Mouse (Mus musculus): ENCODE results near the gene Klhl5.

DNA sequence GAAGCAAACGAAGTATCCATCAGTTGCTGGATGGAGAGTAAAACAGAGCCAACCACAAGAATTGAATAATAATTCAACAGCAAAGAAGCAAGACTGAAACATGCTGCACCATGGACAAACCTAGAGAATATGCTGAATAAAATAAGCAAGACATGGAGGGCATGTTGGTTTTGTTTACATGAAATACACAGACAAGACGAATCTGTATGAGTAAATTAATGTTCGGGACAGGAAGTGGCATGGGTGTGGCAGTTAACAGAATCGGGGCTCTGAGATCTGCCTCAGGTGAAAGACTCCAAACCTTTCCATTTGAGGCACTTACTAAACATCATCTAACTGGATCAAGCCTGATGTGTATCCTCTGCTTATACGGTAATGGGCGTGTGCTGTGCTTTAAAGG, 46.9 kb downstream of the Klhl5 start:
- no peak for TF ChIP-seq EP300 (IDR thresholded peaks at IDR 0.05; ENCODE audit: insufficient read depth, low read depth, low read length)
- TF ChIP-seq POLR2A (IDR thresholded peaks at IDR 0.05; ENCODE audit: insufficient read depth, low read depth, low read length): no peak
